Mouse (Mus musculus): Measurements from ENCODE around the gene Olfr1223. TPM values are rescaled to one million over a fixed set of nuclear protein-coding genes. Genes with fewer than 3 reads are reported as not detected.
"Not testable (repeated sequence)": the region's sequence is repeated elsewhere in the genome, so short reads cannot be mapped to it uniquely, and the experiment has no call there.

Olfr1223 gene
- polyA plus RNA-seq (2015; fragmentation: Nextera tagmentation; extraction: Ambion mirVana) = not detected in 2 replicates

DNA sequence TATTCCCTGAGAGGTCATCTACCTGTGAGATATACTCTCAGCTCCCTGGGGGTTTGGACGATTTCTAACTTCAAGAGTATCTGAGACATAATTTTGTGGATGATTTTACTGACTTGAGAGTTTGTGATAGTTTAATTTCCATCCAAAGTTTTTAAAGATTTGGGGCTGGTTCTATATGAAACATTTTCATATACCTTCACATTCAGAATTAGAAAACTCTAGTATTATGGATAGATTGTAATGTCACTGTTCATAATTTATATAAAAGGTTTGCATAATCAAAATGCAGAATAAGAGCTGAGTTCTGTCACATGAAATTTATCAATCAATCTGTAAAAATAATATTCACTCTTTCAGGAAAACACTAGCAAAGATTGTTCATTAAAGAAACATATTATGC lies at the start of gene Olfr1223:
Gene Olfr1223, minus strand, starts transcription at position 101 of the 400 bp plus-strand sequence.
- no peak for ATAC-seq
- Histone ChIP-seq H3K9me3 (no peaks in the 10 kb centered on the region), H3K4me2 (replicated peaks) (no peak within 1 kb of the TSS), H3K9ac (no peak within 1 kb of the TSS), H3K27me3 (replicated peaks) (no peaks in the 10 kb centered on the region), H3K36me3 (no peaks in the 10 kb centered on the region), H3K4me1 (replicated peaks) (no peaks in the 10 kb centered on the region), H3K27ac (no peak within 1 kb of the TSS), H3K4me3 (replicated peaks) (no peak within 1 kb of the TSS)
- 72% methylated on average over 1 of the region's 1 CpGs for WGBS

DNA sequence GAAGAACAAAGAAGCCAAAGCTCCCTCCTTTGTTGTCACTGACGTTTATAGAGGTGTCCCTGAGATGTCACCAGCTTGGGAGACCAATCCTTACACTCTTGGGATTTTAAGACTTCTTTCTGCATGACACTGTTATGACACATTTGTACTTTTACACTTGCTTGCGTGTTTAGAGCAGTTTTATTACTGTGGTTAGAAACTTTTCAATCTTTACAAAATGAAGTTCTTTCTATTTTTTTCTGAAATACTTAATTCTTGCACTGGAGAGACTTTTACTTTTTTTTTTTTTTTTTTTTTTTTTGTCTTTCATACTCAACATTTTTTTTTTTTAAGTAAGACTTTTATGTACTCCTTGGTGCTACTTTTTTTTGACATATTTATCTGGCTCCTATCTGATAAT lies 48.6 kb upstream of the Olfr1223 start, which contains the start of gene Olfr1226:
Gene Olfr1226, minus strand, starts transcription at position 101 of the 400 bp plus-strand sequence.
- Histone ChIP-seq H3K36me3 (no peaks in the 10 kb centered on the region), H3K4me3 (replicated peaks) (no peak within 1 kb of the TSS), H3K4me2 (replicated peaks) (no peak within 1 kb of the TSS), H3K9me3 (no peaks in the 10 kb centered on the region), H3K4me1 (replicated peaks) (no peaks in the 10 kb centered on the region), H3K27ac (no peak within 1 kb of the TSS), H3K27me3 (replicated peaks) (no peaks in the 10 kb centered on the region), H3K9ac (no peak within 1 kb of the TSS)
- WGBS = 72% methylated on average over 2 of the region's 2 CpGs
- ATAC-seq = no peak

DNA sequence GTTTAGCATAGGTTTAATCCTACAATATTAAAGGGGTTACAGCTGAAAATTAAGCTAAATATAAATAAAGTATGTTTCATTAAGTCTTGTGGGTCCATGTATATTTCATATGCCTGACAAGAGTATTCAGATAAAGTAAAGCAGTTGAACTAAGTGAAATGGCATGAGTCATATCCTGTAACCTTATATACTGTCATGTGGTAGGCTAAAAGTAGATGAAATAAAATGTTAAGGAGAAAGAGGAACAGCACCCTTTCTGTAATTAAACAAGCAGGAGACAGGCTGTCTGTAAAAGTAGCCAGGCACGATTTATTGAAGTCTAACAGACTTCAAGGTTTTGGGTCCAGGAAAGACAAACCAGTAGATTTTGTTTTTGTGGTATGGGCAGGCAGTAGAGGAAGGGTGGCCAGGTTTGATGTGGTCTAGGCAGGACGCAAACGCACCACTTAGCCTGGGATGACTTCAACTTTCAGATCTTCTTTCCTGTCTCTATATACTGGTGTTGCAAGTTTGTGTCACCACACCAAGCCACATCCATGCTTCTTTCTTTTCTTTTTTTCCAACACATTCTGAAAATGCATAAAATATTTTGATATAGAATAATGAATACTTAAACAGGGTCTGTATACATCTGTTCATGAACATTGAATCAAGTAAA lies 45.1 kb upstream of the Olfr1223 start:
- Histone ChIP-seq H3K27me3 (replicated peaks) (no peaks in the 10 kb centered on the region), H3K4me1 (replicated peaks) (no peaks in the 10 kb centered on the region), H3K4me2 (replicated peaks) (no peak overlapping the region), H3K36me3 (no peaks in the 10 kb centered on the region), H3K9me3 (no peaks in the 10 kb centered on the region), H3K4me3 (replicated peaks) (no peak overlapping the region), H3K27ac (no peak overlapping the region), H3K9ac (no peak overlapping the region)
- no peak for ATAC-seq
- WGBS = 84% methylated on average over 3 of the region's 3 CpGs

DNA sequence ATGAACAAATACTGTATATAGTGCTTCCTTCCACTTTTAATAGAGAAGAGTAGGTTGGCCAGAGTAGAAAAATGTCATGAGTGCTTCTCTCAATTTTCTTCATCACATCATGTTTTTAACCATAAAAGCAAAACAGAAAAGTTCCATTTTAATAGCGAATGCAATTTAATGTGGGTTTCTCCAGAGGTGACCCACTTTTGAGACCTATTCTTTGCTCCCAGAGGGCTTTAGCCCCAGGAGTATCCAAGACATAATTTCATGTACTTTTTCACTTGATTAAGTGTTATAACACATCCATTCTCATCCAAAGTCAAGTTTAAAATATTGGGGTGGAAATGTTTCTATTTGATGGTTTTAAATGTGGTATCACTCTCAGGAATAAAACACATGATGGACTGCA lies 23.2 kb upstream of the Olfr1223 start, which contains the start of gene Olfr1225:
Gene Olfr1225, minus strand, starts transcription at position 101 of the 400 bp plus-strand sequence.
- no peak within 1 kb of the TSS for H3K9ac ChIP-seq
- no peaks in the 10 kb centered on the region for H3K27me3 ChIP-seq (replicated peaks)
- ATAC-seq = no peak
- WGBS = 91% methylated on average over 1 of the region's 1 CpGs
- H3K9me3 ChIP-seq = no peaks in the 10 kb centered on the region
- no peaks in the 10 kb centered on the region for H3K36me3 ChIP-seq
- H3K27ac ChIP-seq = no peak within 1 kb of the TSS
- no peak within 1 kb of the TSS for H3K4me3 ChIP-seq (replicated peaks)
- H3K4me1 ChIP-seq (replicated peaks) = no peaks in the 10 kb centered on the region
- H3K4me2 ChIP-seq (replicated peaks) = no peak within 1 kb of the TSS

DNA sequence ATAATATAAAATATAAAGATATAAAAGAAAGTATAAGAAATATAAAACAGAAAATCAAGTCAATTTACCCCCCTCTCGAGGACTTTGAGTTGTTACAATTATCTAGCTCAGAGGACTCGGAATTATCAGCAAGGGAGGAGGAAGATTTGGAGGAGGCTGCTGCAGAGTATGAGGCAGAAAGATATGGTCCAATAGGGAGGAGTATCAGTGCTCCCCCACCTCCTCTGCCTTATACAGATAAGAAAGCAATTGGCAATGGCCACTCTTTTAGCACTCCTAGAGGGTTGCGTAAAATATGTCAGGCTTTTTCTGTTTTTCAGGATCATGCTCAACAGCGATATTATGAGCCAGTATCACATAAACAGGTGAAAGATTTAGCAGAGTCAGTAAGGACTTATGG lies 13.4 kb upstream of the Olfr1223 start:
- H3K4me3 ChIP-seq (replicated peaks); H3K9me3 ChIP-seq; ATAC-seq; H3K36me3 ChIP-seq; H3K4me1 ChIP-seq (replicated peaks); H3K9ac ChIP-seq; H3K27ac ChIP-seq; H3K27me3 ChIP-seq (replicated peaks); H3K4me2 ChIP-seq (replicated peaks): not testable (repeated sequence)
- 88% methylated on average over 4 of the region's 4 CpGs for WGBS

DNA sequence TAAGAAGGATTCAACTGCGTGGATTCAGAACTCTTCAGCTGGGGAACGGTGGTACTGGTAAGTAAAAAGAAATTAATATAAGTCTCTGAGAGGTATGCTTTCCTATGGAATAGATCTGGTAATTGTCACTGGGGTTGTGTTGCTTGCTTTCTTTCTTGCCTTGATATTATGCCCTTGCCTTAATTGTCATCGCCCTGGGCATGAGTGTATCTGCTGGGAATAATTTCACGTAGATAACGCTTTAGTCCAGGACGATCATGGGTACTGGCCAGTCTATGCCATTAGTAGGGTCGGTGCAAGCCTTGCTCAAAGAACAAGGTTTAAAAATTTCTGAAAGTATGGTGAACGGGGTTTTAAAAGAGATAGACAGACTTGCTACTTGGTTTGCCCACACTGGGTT lies 12.6 kb upstream of the Olfr1223 start, which contains the start of gene Olfr1224-ps1:
Gene Olfr1224-ps1, minus strand, starts transcription at position 101 of the 400 bp plus-strand sequence.
- not testable (repeated sequence) for H3K27ac ChIP-seq; H3K4me3 ChIP-seq (replicated peaks); ATAC-seq; H3K9ac ChIP-seq; H3K4me1 ChIP-seq (replicated peaks); H3K36me3 ChIP-seq; H3K27me3 ChIP-seq (replicated peaks); H3K9me3 ChIP-seq; H3K4me2 ChIP-seq (replicated peaks)
- 94% methylated on average over 8 of the region's 8 CpGs for WGBS

DNA sequence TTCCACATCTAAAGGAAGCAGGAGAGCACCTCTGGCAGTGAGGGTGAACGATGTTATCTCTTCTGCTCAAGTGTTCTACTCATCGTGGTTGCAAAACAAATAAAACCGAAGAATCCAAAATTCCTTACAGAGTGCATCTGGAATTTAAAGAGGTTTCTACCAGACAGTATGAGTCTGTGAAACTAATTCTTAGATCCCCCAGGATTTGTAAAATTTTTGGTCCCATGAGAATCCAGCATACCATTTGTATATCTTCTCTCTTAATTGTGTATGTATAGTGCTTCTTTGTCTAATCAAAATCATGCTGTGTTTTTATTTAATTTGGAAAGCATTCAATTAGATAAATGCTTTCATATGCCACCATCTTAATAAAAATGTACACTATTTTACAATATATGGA lies 18.4 kb downstream of the Olfr1223 start, which contains the start of gene Olfr1222:
Gene Olfr1222, minus strand, starts transcription at position 101 of the 400 bp plus-strand sequence.
- Histone ChIP-seq H3K9me3 (no peaks in the 10 kb centered on the region), H3K27ac (no peak within 1 kb of the TSS), H3K27me3 (replicated peaks) (no peaks in the 10 kb centered on the region), H3K36me3 (no peaks in the 10 kb centered on the region), H3K4me2 (replicated peaks) (no peak within 1 kb of the TSS), H3K4me3 (replicated peaks) (no peak within 1 kb of the TSS), H3K9ac (no peak within 1 kb of the TSS), H3K4me1 (replicated peaks) (no peaks in the 10 kb centered on the region)
- 55% methylated on average over 3 of the region's 3 CpGs for WGBS
- ATAC-seq = no peak

DNA sequence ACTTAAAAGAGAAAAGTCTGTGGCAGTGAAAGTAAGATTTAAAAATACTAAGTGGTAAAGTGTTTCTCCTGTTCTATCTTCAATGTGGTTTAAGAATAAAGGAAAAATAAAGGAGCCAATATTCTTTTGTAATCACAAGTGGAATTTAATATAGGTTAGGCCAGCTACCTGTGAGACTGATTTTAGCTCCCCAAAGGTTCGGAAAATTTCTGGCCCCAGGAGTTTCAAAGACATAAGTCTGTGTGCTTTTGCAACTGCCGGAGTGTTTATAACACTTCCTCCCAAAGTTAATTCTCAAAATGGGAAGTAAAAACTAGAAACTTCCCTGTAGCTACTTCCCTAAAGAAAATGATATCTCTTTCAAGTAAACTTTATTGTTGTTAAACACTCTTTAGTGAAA lies 34.2 kb downstream of the Olfr1223 start, which contains the start of gene Olfr1221:
Gene Olfr1221, minus strand, starts transcription at position 101 of the 400 bp plus-strand sequence.
- no peaks in the 10 kb centered on the region for H3K9me3 ChIP-seq
- no peaks in the 10 kb centered on the region for H3K4me1 ChIP-seq (replicated peaks)
- no peak within 1 kb of the TSS for H3K27ac ChIP-seq
- H3K27me3 ChIP-seq (replicated peaks) = no peaks in the 10 kb centered on the region
- no peak within 1 kb of the TSS for H3K4me3 ChIP-seq (replicated peaks)
- no peak within 1 kb of the TSS for H3K4me2 ChIP-seq (replicated peaks)
- 66% methylated on average over 2 of the region's 2 CpGs for WGBS
- H3K36me3 ChIP-seq = no peaks in the 10 kb centered on the region
- no peak within 1 kb of the TSS for H3K9ac ChIP-seq
- no peak for ATAC-seq

DNA sequence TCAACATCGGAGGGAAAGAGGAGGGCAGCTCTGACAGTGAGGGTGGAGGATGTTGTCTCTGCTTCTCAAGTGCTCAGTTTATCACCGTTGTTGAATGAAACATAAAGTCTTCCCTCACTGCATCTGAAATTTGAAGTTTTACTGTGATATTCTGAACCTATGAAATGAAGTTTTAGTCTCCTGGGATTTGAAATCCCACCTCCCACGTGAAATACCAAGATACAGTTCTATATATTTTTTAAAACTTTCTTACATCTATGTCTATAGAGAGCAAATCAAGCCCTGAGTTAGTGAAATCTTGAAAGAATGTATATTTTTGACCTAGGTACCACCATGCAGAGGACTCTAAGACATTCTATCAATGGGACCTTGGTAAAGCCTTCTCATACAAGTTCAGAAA lies 44.6 kb downstream of the Olfr1223 start, which contains the start of gene Olfr1220:
Gene Olfr1220, minus strand, starts transcription at position 101 of the 400 bp plus-strand sequence.
- no peaks in the 10 kb centered on the region for H3K27me3 ChIP-seq (replicated peaks)
- H3K9me3 ChIP-seq = no peaks in the 10 kb centered on the region
- H3K4me1 ChIP-seq (replicated peaks) = no peaks in the 10 kb centered on the region
- H3K9ac ChIP-seq = no peak within 1 kb of the TSS
- no peak within 1 kb of the TSS for H3K4me2 ChIP-seq (replicated peaks)
- WGBS = 67% methylated on average over 3 of the region's 3 CpGs
- no peak for ATAC-seq
- H3K36me3 ChIP-seq = no peaks in the 10 kb centered on the region
- no peak within 1 kb of the TSS for H3K4me3 ChIP-seq (replicated peaks)
- H3K27ac ChIP-seq = no peak within 1 kb of the TSS

DNA sequence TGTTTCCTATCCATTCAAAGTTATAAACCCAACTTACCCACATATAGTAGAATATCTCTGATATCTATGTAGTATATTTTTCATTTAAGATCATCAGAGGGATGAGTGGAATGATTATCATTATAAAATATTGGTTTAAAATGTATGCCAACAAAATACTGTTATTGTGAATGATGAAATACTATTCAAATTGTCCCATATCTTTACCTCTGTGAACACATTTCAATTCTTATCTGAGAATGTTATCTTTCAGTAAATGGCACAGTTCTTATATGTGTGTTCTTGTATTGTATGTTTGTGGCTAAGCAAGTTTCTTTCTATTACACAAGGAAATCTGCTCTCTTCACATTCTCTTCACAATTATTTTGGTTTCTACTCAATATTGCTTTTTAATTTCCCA lies 45.7 kb downstream of the Olfr1223 start:
- H3K9me3 ChIP-seq = no peaks in the 10 kb centered on the region
- no peaks in the 10 kb centered on the region for H3K4me1 ChIP-seq (replicated peaks)
- H3K27ac ChIP-seq = no peak overlapping the region
- no peaks in the 10 kb centered on the region for H3K27me3 ChIP-seq (replicated peaks)
- H3K4me2 ChIP-seq (replicated peaks) = no peak overlapping the region
- H3K4me3 ChIP-seq (replicated peaks) = no peak overlapping the region
- H3K36me3 ChIP-seq = no peaks in the 10 kb centered on the region
- no peak overlapping the region for H3K9ac ChIP-seq
- no peak for ATAC-seq

DNA sequence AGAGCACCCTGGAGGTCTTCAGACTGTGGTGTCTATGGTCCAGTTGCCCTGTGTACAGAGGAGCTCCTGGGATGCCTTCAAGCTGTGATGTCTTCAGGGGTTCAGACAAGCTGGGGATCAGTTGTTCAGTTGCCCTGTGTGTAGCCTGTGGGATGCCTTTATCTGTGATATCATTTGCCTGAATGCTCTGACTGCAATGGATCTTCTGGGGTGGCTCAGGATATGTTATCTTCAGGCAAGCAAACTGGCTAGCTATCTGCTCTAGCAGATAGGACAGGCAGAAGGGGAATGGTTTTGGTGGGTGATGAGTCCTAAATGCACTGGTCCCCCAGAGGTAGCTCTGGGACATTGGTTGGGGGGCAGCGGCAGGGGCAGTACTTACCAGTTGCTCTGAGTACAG lies 57.5 kb downstream of the Olfr1223 start:
- H3K27me3 ChIP-seq (replicated peaks) = no peaks in the 10 kb centered on the region
- no peak overlapping the region for H3K4me2 ChIP-seq (replicated peaks)
- H3K4me1 ChIP-seq (replicated peaks) = no peaks in the 10 kb centered on the region
- no peak for ATAC-seq
- no peak overlapping the region for H3K4me3 ChIP-seq (replicated peaks)
- H3K36me3 ChIP-seq = no peaks in the 10 kb centered on the region
- H3K9me3 ChIP-seq = no peaks in the 10 kb centered on the region
- H3K27ac ChIP-seq = no peak overlapping the region
- WGBS = 93% methylated on average over 1 of the region's 1 CpGs
- no peak overlapping the region for H3K9ac ChIP-seq

Measured in intestine, embryonic 15.5 days (tissue).